Mouse (Mus musculus) CD4-positive, CD25-positive, alpha-beta regulatory T cell, adult 4 months (primary cell): ENCODE data around the gene Zfp292. TPM values are rescaled to one million over a fixed set of nuclear protein-coding genes. Genes with fewer than 3 reads are reported as not detected.

Experiments
- ATAC-seq: one replicate; pipeline ENCODE4 v1.8.0; 2017
- polyA plus RNA-seq, 2 experiments: library from polyadenylated mRNA; unstranded; fragments of 100-300 nt; shearing (Covaris generic); gene quantifications; one replicate each; pipeline ENCODE4 v1.2.1; 2017

Zfp292 gene
- polyA plus RNA-seq, 2 experiments from 2014 or later: 22.0 to 28.5 TPM

GRCm38 (mm10) chr4:34882291-34882769 is 430 bp downstream of the Zfp292 start:
- ATAC-seq: peak; percentile 35

- ATAC-seq: no peak
Observed at GRCm38 (mm10) chr4:34881851-34882250, 909 bp downstream of the Zfp292 start.

GRCm38 (mm10) chr4:34880921-34881650 is 1.7 kb downstream of the Zfp292 start:
- ATAC-seq: peak; percentile 65

GRCm38 (mm10) chr4:34874234-34874633 is 8.5 kb downstream of the Zfp292 start:
- ATAC-seq: no peak

- no peak for ATAC-seq
Observed at GRCm38 (mm10) chr4:34872896-34873495, 9.8 kb downstream of the Zfp292 start.

GRCm38 (mm10) chr4:34869813-34870212 is 12.9 kb downstream of the Zfp292 start:
- no peak for ATAC-seq

GRCm38 (mm10) chr4:34861438-34861837 is 21.3 kb downstream of the Zfp292 start:
- ATAC-seq: no peak

GRCm38 (mm10) chr4:34859416-34859815 is 23.3 kb downstream of the Zfp292 start:
- ATAC-seq: no peak

- no peak for ATAC-seq
Observed at GRCm38 (mm10) chr4:34858903-34859302, 23.9 kb downstream of the Zfp292 start.

GRCm38 (mm10) chr4:34855966-34856365 is 26.8 kb downstream of the Zfp292 start:
- ATAC-seq: no peak

GRCm38 (mm10) chr4:34852051-34852450 is 30.7 kb downstream of the Zfp292 start:
- ATAC-seq: no peak

- no peak for ATAC-seq
Observed at GRCm38 (mm10) chr4:34850156-34850555, 32.6 kb downstream of the Zfp292 start.

- ATAC-seq: peak; percentile 56
Observed at GRCm38 (mm10) chr4:34847679-34848309, 35.0 kb downstream of the Zfp292 start.

GRCm38 (mm10) chr4:34843839-34844238 is 38.9 kb downstream of the Zfp292 start:
- no peak for ATAC-seq

- ATAC-seq: peak; percentile 25
Observed at GRCm38 (mm10) chr4:34842826-34843225, 39.9 kb downstream of the Zfp292 start.

- no peak for ATAC-seq
Observed at GRCm38 (mm10) chr4:34831496-34831895, 51.3 kb downstream of the Zfp292 start.

- ATAC-seq: no peak
Observed at GRCm38 (mm10) chr4:34829456-34829855, 53.3 kb downstream of the Zfp292 start.

- no peak for ATAC-seq
Observed at GRCm38 (mm10) chr4:34823901-34824300, 58.9 kb downstream of the Zfp292 start.

- ATAC-seq: no peak
Observed at GRCm38 (mm10) chr4:34819904-34820303, 62.9 kb downstream of the Zfp292 start.

- no peak for ATAC-seq
Observed at GRCm38 (mm10) chr4:34801166-34802034, 81.4 kb downstream of the Zfp292 start.

GRCm38 (mm10) chr4:34798005-34798404 is 84.8 kb downstream of the Zfp292 start:
- no peak for ATAC-seq

- no peak for ATAC-seq
Observed at GRCm38 (mm10) chr4:34797294-34797983, 85.3 kb downstream of the Zfp292 start.
